Mouse (Mus musculus): ENCODE data around the gene Bsn.
"Not testable (repeated sequence)": the region's sequence is repeated elsewhere in the genome, so short reads cannot be mapped to it uniquely, and the experiment has no call there.

The Bsn gene

GRCm38 (mm10) chr9:108149817-108150216 is 40.4 kb downstream of the Bsn start:
- peak; percentile 40 for DNase-seq (ENCODE audit: low read depth)

DNA sequence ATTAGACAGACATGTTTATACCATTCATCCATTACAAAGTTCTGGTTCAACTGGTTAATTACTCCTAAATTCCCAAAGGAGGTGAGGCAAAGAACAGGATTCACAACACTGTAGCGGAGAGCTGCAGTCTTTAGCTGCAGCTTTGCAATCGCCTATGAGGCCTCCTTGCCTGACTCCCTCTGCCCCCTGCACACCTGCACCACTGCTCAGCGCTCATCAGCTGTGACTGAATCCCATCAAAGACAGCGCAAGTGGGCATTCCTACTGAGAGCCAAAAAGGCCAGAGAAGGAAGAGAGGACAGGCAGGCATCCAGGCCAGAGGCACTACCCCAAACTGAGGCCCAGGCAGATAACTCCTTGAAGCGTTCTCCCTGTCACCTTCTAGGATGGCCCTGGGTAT is 42.6 kb downstream of the Bsn start:
- DNase-seq (ENCODE audit: low read depth): no peak

DNA sequence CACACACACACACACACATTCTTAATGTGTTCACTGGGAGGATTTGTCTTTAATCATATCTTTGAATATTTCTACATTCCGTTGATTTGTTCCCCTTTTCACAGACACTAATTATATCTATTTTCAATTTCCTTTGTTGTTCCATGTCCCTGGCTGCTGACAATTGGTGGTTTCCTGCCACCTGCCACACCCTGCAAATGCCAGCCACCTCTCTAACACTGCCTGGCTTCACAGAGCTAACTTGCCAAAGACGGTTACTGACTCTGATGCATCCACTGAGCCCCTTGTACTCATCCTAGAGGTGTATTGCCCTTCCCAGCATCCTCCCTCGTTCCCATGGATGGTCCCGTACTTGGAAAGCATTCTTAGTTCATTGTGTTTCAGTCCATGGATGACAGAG is 43.7 kb downstream of the Bsn start:
- peak; percentile 74 for DNase-seq (ENCODE audit: low read depth)

GRCm38 (mm10) chr9:108145740-108146139 is 44.4 kb downstream of the Bsn start:
- DNase-seq (ENCODE audit: low read depth): no peak

DNA sequence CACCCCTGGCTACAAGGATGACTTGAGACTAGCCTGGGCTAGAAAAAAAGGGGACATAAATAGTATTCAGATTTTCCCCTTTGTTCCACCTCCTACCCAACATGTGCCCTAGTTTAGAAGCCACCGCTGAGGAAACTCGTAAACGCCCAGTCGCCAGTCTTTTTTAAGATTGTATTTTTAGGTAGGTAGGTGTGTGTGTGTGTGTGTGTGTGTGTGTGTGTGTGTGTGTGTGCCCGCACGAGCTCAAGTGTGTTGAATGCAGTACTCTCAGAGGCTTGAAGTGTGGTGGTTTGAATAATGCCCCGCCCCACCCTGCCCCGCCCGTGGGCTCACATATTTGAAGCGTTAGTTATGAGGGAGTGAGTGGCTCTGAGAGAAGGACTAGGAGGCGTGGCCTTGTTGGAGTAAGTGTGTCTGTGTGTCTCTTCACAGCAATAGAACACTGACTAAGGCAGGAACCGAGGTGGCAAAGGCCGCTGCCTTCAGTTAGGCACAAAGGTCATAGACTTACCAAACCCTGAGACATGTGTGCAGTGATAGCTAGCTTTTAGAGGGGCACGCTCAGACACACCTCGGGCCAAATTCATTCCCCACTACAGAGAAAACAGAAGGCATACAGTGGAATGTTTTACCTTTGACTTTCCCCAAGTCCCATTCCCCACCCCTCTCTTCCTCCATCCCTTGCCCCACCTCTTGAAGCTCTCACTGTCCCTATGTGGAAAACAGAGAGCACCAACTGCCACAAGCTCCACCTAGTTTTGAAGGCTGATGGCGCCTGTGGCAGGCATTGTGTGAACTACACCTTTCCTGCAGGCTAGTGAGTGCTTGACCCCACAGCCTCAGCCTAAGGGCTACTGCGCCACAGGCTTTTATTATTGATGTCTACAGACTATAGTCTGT is 45.6 kb downstream of the Bsn start:
- peak; percentile 83 for DNase-seq (ENCODE audit: low read depth)

DNA sequence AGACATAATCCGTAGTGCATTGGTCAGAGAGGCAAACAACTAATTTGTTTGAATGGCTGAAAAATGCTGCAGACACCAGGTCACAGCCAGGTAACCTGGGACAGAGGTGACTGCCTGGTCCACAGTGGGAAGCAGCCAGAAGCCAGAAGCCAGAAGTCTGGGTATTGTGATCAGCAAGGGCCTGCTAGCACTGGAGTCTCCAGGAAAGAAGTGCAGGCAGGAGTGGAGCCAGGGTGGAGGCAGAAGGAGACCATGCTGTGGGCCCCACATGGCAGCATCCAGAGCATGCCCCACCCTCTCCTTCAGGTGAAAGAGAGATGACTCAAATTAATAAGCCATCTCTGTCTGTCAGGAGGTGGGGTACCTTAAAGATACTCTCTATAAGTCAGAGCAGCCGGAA is 46.7 kb downstream of the Bsn start:
- DNase-seq (ENCODE audit: low read depth): no peak

- DNase-seq (ENCODE audit: low read depth): no peak
Observed at GRCm38 (mm10) chr9:108141387-108141786, 48.8 kb downstream of the Bsn start.

DNA sequence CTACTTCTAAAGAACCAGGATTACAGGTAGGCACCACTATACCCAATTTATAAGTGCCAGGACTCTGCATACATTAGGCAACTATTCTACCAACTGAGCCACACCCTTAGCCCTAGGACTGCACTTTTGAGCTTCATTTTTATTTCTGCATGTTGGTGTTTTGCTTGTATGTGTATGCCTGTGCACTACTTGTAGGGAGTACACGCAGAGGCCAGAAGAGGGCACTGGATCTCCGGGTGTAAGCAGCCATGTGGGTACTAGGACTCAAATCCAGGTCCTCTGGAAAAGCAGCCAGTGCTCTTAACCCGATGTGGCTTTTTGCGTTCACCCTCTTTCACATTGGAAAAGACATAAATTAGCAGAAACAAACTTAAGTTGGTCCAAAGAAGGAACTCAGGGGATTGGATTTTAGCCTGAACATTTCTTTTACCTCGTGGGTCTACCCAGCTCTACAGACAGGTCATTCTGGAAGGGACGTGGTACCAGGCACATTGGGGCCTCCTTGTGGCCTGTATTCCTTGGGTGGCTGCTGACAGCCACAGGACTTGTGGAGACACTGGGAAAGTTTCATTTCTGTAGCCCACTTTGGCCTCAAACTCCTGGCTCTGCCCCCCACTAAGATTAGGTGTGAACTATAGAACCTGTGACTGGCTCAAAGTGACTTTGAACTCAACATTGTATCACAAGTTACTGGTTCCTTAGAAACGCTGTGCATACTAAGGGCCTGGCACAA is 50.1 kb downstream of the Bsn start:
- peak; percentile 43 for DNase-seq (ENCODE audit: low read depth)

GRCm38 (mm10) chr9:108139169-108139962 is 50.8 kb downstream of the Bsn start:
- no peak for DNase-seq (ENCODE audit: low read depth)

DNA sequence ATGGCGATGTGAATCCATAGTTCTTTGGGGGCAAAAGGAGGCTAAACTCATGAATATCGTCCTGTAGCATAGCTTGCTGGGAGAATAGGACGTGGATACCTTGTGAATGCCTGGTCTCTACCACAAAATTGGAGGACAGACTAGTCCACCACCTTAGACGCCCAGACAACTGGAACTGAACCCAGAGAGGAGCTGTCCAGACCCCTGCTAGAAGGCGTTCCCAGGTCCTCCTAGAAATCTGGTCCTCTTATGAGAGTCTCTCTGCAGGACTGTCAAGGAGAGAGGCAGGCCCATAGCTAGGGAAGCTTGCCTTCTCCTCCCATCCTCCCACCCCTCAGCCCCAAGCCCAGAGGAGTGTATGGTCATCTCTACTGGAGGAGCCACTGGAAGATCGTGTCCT is 52.1 kb downstream of the Bsn start:
- no peak for DNase-seq (ENCODE audit: low read depth)

GRCm38 (mm10) chr9:108137523-108137922 is 52.7 kb downstream of the Bsn start:
- no peak for DNase-seq (ENCODE audit: low read depth)

DNA sequence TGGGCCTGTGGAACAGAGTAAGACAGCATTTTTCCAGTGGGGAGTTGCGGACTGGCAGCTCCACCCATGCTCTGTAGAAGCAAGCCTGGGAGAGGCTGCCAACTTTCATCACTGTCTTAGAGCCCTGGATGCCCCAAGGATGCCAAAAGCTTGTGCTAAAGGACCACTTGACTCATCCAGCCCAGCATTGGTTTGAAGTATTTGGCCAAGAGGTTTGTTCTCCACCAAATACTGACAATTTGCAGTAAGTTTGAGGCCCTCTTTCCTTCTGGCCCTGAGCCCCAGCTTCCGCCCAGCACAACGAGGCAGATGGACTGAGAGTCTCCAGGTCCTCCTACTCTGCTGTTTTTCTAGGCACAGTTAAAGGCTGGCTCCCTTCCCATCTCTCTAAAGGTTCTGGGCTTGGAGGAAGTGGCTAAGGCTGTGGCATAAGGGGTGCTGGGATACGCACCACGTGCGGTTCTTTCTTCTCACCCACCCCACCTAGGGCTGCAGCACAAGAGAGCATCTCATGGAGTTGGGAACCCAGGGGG is 53.2 kb downstream of the Bsn start:
- DNase-seq (ENCODE audit: low read depth): no peak

GRCm38 (mm10) chr9:108136225-108136624 is 54.0 kb downstream of the Bsn start:
- DNase-seq (ENCODE audit: low read depth): peak; percentile 79

GRCm38 (mm10) chr9:108135679-108136078 is 54.5 kb downstream of the Bsn start:
- DNase-seq (ENCODE audit: low read depth): not testable (repeated sequence)

GRCm38 (mm10) chr9:108133478-108133877 is 56.7 kb downstream of the Bsn start:
- no peak for DNase-seq (ENCODE audit: low read depth)

GRCm38 (mm10) chr9:108132373-108132772 is 57.8 kb downstream of the Bsn start:
- DNase-seq (ENCODE audit: low read depth): no peak

DNA sequence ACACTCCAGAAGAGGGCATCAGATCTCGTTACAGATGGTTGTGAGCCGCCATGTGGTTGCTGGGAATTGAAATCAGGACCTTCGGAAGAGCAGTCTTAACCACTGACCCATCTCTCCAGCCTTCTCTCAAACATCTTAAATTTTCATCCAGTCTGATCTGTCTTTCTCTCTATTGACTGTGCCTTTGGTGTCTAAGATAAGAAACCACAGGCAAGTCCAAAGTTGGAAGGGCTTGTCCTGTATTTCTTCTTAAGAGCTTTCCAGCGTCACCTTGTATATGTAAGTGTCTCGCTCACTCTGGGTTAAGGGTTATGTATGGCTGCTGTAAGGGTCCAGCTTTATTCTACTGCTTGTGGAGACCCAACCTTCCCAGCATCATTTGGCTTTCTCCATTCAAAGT is 58.7 kb downstream of the Bsn start:
- no peak for DNase-seq (ENCODE audit: low read depth)

DNA sequence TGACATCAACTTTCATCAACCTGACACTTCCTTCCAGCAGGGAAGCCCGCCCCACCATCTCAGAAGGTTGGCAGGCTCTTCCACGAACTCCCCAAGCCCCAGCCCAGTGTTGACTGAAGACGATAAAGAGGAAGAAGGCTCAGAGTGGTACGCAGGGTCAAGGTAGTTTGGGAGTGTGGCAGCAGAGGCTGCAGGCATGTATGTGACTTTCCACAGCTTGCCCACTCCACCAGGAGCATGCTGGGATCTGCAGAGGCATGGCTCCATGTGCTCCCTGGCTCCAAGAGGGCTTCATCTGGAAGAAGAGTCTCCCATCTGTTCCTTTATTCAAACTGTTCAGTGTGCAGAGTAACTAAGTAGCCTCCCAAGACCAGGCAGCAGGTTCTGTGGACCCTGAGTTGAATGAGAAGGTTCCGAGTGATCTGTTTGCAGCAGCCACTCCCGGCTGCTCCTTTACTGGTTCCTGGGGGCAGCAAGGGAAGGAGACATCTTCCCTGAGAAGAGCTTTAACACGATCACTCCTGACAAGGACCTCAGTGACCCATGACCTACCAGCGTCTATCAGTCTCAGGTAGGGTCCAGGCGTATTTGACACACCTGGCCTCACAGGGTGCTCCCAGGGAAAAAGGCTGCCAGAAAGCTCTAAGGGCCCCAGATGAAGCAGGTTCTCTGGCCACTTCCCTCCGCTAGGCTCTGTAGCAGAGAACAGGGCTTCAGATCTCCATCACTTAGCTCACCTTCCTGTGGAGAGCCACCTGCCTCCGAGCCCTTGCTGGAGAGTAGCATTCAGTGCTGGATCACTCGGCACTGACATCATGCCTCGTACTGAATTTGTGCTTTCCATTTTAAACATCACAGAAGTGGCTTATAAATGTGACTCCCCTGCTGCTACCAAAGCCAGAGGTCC is 60.9 kb downstream of the Bsn start:
- no peak for DNase-seq (ENCODE audit: low read depth)

DNA sequence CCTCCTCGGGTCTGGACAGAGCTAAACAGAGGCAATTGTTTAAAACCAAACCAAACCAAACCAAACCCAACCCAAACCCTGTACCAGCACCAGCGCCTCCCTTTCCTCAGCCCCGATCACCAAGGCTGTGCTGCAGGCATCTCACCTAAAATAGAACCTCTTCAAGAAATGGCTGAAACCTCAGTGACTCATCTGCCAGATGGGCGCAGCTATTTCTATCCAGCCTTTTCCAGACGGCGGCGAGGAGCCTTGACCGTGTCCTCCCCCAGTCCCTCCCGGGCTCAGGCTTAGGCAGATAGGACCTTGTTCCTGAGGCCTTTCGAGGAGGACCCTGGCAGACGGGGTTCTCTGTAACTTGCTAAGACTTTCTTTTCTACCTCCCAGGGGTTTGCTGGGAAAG is 61.9 kb downstream of the Bsn start:
- no peak for DNase-seq (ENCODE audit: low read depth)

DNA sequence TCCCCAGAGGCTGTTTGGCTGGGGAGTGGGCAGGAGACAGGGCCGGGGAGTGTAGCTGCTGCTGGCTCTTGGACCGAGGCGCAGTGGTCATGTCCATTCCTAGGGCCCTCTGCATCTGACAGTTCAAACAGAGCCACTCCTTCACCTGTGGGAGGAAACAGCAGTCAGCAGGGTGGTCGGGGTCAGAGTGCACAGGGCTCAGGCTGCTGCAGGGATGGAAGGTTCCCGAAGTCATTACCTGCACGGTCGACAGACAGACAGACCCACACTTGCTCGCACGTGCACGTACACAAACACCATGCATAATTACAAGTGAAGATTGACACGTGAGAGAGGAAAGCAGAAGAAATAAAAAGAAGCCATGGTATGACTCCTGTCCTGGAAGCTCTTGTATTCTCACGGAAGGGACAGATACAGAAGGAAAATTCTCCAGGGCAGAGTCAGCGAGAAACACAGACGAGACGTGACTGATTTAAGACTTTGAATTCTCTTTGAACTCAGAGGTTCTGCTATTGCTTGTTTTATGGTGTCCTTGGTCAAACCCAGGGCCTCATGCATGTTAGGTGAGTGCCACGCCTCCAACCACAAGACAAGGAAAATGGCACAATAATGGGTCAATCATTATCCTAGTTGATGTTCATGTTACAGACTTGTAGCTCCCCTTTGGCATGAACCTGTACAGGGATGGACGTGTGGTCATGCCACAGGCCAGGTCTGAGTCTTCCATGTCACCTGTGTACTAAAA is 63.6 kb downstream of the Bsn start:
- DNase-seq (ENCODE audit: low read depth): no peak
